Mouse (Mus musculus) adipocyte (in vitro differentiated cells): ENCODE results near the gene Slc34a3.
A peak's percentile ranks its signal among the peaks of the same experiment; 100 is the strongest.

Experiments
- DNase-seq: peaks from one replicate; pipeline ENCODE4 v3.0.0-alpha.2; 2016; ENCODE audit warnings: low spot score

Slc34a3 gene

DNA sequence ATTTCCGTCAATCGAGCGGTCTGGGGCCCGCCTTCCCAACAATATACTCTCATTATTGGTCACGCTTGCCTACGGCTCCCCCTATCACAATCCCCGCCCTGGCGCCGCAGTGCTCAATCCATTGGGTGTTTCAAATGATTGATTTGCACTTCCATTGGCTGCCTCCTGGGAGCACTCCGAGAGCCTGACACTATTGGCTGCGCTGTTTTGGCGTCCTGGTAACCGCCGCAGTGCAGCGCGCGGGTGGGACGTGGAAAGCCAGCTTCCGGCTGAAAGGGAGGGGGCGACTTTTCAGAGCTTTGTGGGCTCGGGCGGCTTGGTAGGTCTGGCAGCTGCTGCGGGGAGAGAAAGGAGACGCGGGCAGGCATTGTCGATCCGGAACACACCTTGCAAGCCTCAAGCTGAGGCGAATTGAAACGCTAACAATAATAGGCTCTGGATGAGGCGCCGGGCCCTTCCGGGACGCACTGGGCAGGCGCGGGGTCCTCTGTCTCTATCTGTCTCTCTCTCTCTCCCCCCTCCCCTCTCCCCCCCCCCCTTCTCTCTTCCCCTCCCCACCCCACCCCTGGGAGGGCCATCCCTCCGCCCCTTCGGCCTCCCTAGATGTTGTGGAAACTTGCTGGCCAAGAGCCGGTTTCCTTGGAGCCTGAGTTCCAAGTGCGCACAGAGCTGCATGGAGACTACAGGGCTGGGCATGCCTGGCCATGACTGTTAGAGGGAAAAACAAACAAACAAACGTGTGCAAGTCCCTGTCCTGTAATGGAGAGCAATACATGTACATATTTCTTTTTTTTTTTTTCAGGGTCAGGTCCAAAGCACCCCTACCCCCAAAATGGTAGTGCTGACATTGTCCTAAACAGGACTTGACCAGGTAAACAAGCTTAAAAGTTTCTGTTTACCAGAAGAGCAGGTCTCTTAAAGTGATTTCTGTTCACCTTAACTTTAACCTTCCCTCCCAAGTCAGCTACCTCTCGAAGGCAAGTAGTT, 9.1 kb downstream of the Slc34a3 start:
- peak; percentile 99 for DNase-seq

DNA sequence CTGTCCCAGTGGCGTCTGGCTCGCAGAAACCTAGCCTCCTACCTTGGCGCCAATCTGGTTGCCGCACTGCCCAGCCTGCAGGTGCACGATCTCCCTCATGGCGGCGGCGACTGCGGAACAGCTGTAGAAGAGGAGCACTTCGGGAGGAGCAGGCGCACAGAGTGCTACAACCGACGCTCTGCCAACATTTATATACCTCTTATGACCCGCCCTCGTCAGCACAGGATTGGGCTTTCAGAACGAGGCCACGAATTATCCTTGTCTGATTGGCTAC, 9.7 kb downstream of the Slc34a3 start, which contains the start of gene Tubb4b:
TSS of gene Tubb4b (minus strand) at position 211 of the 274 bp plus-strand sequence.
- DNase-seq, result no peak

DNA sequence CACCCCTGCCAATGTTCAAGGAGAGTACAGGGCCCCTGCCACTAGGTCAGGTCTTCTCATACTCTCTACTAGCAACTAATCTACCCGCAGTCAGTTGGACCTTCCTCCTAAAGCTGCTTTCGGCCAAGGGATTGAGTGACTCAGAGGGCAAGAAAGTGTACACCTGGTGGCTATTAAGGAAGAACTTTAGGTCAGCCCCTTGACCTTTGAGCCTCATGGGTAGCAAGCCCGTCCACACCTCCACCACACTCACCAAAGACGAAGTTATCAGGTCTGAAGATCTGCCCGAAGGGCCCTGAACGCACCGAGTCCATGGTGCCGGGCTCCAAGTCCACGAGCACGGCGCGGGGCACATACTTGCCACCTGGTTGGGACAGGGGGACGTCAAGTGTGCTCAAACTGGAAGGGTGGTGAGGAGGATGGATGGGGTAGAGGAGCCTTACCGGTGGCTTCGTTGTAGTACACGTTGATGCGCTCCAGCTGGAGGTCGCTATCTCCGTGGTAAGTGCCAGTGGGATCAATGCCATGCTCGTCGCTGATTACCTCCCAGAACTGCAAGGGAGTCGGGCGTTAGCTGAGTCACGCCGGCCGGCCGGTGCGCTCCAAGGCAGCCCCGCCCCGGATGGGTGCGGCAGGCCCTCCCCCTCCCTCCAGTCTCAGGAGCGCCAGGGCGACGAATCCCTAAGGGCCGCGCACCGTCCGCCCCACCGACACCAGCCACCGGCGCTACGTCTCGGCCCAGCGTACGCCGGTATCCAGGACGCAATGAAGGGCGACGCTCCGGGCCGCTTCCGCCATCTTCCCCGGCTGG, 10.3 kb downstream of the Slc34a3 start:
- DNase-seq, result peak; percentile 67

DNA sequence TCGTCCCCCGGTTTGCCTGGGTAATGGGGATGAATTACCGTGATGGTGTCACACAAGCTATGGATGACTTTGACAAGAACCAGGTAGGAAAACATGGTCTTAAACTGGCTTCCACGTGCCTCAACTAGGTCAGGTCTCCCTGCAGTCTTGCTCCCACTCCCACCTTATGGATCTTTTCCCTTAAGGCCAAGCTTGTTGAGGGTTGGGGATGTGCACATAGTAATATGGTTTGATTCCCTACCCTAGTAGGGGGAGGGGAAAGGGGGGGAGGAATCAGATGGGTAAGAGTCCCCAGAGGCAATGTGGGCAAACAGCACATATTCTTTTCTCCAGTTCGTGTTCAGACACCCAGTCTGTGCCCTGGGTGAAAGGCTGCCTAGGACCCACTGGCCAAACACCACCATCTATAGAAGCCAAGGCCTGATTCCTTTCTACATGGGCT, 12.8 kb downstream of the Slc34a3 start:
- no peak for DNase-seq

DNA sequence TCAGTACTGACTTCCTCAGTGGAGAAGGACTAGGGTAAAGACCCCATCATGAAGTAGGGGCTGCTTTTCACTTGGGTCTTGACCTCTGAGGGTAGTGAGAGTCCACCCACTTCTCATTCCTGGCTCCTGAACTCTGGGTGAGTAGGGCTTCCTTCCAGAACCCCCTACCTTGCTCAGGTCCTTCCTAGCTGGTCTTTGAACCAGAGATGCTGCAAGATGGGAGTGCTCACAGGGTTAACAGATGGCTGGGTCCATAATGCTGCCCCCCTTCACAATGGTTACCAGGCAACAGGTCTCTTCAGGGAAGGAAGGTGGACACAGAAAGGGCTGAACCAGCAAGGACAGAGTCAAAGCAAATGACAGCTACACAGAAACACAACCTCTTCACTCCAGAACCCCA, 15.7 kb downstream of the Slc34a3 start, which contains the start of gene Fam166a:
TSS of gene Fam166a (plus strand) at position 301 of the 400 bp plus-strand sequence.
- no peak for DNase-seq

DNA sequence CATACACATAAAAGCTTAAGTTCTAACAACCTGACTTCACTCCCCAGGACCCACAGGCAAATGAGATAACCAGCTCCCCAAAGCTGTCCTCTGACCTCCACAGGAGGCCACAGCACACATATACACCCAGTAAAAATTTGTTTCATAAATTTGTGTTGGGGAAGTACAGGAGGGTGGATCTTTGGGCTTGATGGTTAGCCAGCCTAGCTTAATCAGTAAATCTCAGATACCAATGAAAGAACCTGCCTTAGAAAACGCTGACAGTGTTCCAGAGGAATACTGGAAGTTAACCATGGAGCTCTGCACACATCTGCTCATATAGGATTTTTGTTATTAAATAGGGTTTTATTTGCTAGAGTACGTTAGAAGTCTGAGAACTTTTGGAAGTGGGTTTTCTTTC, 16.5 kb downstream of the Slc34a3 start:
- no peak for DNase-seq

DNA sequence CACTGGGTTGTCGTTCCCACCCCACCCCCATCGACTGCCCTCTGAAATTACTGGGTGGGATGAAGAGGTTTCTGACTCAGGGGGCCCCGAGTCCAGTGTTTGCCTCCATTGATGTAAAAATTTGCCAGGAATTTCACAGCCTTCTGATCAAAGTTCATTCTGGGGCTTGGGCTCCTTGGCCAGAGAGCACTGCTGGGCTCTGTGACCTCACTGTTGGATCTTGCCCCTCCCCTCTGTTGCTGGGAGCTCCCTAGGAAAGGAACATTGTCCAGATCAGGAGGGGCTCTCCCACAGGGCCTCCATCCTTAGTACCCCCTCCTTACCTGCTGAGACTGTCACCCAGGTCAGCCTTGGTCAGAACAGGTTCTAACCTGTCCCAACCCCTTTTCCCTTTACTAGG, 19.7 kb downstream of the Slc34a3 start, which contains the start of gene Stpg3:
TSS of gene Stpg3 (minus strand) at position 194 of the 400 bp plus-strand sequence.
- no peak for DNase-seq

DNA sequence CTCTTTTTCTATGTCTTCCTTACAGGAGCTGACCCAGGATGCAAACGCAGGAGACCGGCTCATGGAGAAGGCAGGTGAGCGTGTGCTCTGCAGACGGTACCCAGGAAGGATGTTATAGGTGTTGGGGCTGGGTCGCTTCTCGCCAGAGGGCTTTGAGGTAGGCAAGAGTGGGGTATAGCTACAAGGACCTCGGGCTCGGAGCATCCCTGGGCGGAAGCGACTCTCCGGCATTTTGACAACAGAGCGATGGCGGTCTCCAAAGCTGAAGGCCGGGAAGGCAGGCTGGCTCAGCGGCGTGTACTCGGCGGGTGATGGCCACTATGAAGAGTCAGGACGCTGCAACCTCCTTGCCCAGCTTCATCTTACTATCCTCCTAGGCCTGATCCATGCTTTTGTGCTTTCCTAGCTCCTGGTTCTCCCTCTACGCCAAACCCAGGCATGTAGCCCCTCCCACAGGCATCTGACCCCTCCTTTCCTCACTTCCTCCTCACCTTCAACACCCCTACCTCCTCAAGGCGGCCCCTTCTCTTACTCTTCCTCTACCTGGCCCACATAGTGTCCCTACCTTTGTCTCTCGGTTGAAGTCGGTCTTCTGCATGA, 20.8 kb downstream of the Slc34a3 start:
- DNase-seq, result no peak

DNA sequence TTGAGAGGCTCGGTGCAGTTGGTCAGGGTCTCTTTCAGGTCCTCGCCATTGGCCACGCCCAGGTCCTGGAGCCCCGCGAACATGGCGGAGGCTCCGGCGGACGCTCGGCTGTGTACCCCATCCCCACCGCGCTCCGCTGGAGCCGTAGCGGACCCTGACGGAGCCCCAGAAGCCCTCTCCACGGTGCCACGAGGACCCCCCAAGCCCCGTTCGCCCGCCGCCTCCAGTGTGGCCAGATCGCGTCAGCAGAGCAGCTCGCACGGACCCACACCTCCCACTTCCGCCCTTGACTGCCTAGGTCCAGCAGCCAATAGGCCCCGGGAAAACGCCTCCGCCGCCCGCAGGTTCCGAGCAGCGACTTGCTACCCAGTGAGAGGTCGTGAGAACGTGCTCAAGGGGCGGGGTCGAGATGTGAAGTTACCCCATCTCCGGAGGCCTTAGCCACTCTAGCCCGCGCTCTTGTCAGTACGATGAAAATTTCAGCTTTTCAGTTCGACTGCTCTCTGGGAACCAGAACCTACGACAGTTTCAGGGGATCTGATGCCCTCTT, 23.0 kb downstream of the Slc34a3 start, which contains the start of gene Nelfb:
TSS of gene Nelfb (minus strand) at position 369 of the 550 bp plus-strand sequence.
- peak; percentile 91 for DNase-seq

DNA sequence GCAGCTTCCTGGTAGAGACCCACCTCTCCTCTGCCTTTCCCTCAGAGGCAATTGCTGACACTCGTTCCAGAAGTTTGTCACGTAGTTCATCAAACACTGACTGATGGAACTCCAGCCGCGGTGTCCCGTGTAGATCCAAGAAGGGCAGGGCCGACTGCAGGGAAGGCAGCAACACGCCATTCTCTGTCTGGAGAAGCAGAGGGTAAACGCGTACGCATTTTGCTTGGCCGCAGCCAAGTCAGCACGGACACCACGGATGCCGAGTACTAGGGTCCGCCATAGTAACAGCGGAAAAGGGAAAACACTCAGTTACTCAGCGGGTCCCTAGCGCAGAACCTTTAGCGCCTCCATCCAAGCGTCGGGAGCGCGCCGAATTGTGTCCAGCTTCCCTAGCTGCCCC, 23.5 kb downstream of the Slc34a3 start:
- no peak for DNase-seq

DNA sequence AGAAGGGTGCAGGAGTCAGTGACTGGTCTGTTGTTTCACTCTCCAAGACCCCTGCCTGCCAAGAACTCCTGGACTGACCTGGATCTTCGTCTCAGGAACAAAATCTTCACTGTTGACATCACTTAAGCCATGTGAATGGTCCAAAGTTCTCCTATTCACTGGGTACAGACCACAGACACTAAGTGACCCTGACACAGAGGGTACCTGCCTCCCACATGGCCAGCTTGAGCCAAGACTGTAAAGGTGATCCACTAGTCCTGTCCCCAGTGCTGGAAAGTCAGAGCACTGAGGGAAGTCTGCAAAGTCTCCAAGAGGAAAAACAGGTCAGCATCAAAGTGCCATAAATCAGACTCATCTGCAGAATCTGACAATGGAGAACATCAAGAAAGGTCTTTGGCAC, 26.6 kb downstream of the Slc34a3 start:
- DNase-seq, result no peak

DNA sequence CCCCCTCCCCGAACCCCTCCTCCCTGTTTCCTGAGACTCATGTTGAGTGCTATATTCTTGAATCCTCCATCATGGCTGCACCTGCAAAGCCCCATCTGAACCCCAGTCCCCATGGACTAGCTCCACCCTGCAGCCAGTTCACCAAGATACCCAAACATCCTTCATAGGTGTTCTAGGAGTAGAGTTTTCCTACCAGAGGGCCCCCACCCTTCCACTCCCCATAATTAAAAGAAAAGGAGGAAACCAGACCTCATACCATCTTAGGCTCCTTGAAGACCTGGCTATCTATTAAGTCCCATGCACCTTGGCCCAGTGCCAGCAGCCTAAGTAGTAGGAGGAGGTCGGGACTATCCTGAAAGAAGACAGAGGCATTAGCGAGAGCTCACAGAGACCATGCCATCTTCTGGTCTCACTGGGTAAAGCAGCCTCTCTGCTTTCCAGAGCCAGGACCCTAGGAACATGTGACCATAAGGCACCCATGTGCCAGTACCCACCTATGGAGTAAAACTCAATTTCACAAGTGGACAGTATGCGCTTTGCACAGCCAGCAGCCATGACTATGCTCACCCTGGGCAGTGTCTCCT, 30.4 kb downstream of the Slc34a3 start:
- DNase-seq, result no peak

DNA sequence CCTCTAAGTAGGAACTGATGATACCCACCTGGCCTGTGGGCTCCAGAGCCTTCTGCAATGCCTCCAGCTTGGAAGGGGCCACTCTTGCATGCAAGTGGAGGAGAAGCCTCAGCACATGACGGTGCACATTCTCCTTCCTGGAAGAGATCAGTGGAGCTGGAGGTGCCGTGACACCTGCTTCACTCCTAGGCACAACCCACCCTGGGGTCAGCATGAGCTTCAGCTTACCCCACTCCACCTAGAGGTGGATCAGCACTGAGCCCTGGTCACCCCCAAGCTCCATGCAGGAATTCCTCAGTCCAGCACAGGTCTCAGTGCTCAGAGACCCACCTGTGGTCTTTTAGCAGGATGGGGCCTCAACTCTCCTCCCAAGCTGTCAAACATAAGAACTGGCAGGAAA, 33.5 kb downstream of the Slc34a3 start:
- no peak for DNase-seq

DNA sequence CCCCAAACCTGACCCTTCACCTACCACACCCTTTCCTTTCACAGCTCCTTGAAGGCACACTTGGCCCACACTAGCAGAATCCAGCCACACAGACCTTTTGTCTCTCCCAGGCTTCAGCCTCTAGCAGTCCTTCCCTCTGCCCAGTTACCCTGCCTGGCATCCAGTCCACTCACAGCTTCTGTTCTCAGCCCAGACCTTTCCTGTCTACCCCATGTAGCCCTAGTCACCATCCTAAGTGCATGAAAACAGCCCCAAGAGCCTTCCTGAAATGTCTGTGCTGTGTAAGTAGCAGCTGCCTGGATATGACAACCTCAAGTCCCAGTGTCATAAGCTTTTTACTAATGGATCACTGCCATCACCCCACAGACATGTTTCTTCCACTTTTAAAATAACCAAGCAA, 36.2 kb downstream of the Slc34a3 start:
- peak; percentile 70 for DNase-seq

DNA sequence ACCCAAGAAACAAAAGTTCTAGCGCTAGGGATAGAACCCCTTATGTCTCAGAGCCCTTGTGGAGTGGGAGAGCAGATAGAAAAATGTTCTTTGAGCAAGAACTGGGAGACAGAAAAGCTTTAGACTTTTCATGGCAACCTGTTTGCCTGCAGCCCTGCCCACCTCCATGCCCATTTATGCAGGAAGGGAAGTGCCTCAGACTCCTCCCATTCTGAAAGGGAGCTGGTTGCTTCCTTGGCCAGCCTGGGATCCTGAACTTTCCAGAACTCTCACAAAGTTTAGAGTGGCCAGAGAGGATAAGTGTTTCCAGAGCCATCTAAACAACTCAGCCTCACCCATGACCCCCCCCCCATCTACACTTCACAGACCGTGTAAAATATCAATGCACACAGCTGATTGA, 37.0 kb downstream of the Slc34a3 start:
- DNase-seq, result peak; percentile 71

DNA sequence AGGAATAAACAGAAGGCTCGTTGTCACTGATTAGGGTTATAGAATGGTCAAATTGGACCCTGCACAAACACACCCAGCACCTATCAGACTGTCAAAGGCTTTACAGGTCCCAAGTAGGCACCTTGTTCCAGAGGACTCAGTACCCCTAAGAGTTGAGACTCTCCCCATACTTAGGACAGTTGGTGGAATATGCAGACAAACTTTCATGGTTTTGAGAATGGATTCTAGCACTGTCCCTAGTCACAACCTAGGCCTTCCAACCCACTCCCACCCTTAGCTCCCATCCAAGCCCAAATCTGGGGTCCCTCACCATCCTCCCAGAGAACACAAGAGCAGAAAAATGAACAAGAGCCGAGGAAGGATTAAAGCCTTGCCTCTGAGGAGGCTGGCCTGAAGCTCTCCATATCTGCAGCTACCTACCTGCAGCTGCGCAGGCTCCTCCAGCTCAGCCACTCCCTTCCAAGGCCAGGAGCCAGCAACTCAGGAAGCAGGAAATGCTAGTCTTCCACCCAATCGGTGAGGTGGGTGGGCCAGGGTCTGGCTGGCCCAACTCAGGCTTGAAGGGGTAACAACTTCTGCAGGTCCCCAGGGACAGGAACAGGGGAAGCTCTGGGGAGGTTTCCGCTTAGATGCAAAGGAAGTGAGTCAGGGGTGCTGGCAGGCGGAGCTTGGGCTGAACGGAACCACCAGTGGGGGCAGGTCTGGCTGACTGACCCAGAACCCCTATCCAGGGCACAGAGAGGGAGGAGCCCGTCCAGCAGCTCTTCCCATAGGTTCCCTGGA, 37.8 kb downstream of the Slc34a3 start, which contains the start of gene Tor4a:
TSS of gene Tor4a (minus strand) at position 715 of the 783 bp plus-strand sequence.
- peak; percentile 47 for DNase-seq

DNA sequence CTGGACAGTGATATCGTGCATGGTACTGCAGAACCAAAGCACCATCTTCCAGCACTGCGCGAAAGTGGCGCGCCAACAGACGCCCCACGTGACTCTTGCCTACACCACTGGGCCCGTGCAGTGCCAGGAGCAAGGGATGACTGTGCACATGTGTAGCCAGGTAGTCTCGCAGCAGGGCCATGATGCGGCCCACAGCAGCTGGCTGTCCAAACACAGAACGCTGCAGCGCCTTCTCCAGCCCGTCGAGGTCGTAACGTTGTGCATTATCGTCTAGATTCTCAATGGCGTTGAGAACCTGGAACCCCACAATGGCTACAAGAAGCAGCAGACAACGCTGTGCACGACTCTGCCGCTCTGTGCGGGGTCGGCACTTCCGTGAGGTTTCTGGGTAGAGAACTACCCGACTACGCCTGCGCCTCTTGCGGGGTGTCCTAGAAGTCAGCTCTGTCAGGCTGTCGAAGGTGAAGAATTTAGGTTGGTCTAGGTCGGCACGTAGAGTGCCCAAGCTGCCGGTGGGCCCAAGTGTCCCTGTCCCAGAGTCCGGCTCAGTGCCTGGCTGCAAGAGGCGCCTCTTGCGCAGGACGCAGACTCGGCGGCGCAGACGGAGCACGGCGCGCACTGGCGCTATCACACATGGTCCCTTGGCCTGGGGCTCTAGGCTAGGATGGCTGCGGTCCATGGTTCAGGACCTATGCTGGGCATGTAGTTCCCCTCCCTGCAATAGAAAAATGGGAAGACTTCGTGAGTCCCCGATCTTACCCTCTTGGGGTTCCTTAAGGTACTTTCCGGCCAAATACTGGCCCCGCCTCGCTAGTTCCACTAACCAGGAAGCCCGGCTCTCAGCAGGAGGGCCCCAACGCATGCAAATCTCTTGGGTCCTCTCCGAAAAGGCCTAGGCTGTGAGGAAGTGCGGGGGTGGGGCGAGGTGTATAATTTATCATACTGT, 38.7 kb downstream of the Slc34a3 start:
- DNase-seq, result no peak

DNA sequence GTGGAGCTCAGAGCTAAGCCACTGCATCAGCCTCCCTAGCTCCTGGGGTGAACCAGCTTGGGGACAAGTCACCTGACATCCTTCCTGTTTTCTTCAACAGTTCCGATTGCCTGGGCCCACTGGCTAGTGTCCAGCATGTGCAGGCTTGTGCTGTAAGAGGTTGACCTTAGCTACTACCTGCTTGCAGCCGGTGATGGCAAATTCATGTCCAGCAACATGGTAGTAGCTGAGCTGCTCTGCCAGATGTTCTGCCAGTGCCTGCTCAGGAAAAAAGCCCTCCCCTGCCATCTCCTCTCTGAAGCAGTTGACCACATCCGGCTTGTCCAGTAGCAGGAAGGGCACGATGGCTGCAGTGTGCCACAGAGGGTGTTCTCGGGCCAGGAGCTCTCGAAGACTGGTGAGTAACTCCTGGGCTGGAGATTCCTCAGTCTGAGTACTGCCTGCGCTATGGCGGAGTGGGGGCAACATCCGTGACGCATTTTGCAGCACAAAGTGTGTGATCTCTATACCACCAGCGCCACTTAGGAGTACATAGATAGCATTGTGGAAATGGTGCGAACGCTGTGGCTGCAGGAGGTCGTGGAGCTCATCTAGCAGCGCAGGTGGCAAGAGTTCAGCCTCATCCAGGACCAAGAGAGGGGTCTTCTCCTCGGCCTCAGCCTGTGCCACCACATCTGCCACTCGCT, 39.5 kb downstream of the Slc34a3 start:
- no peak for DNase-seq

DNA sequence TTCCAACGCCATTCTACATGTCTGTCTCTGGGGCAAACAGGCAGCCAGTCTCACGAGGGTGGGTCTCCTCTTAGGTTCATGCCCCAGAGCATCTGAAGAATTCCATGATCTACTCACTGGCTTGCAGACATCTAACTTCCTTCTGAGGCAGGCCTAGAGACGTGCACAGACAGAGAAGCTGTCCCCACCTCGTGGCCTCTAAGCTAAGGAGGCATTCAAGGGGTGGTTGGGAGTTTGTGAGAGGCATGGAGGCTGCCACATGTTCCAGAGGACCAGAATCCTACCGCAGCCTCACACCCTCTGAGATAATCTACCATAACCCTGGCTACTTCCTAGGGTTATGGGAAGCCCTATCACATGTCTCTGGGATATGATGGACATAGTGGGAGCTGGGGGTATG, 40.2 kb downstream of the Slc34a3 start:
- no peak for DNase-seq
